Mouse (Mus musculus) myocyte (in vitro differentiated cells): ENCODE measurements at regions not wholly inside any gene's neighbourhood (a gene's known extent, or its start where the extent isn't known, plus 50 kb on each side); places are given as distances from the start of the nearest gene placed in this dataset.
A peak's percentile ranks its signal among the peaks of the same experiment; 100 is the strongest.

Experiments used
- H3K27me3 ChIP-seq: one replicate; pipeline ENCODE4 v1.6.1; 2011; ENCODE audit not compliant: control insufficient read depth, insufficient read depth, insufficient read length
- H3K36me3 ChIP-seq: one replicate; pipeline ENCODE4 v1.6.1; 2011; ENCODE audit not compliant: control insufficient read depth, insufficient read depth
- H3K4me2 ChIP-seq: one replicate; pipeline ENCODE4 v1.6.1; 2011; ENCODE audit warnings: low read depth, control low read depth
- H3K4me3 ChIP-seq: one replicate; pipeline ENCODE4 v1.5.1; 2011; ENCODE audit warnings: mild to moderate bottlenecking, control low read depth, moderate library complexity
- H3K79me2 ChIP-seq: one replicate; pipeline ENCODE4 v1.6.1; 2011; ENCODE audit not compliant: control insufficient read depth, insufficient read depth
- H3ac ChIP-seq: one replicate; pipeline ENCODE4 v1.6.1; 2011; ENCODE audit not compliant: control insufficient read depth, insufficient read length
- CEBPB ChIP-seq: IDR thresholded peaks from 2 replicates; pipeline ENCODE4 v1.6.1; 2011; ENCODE audit warnings: mild to moderate bottlenecking, moderate library complexity; ENCODE audit not compliant: poor library complexity, insufficient read depth, severe bottlenecking
- E2F4 ChIP-seq: IDR thresholded peaks from one replicate; pipeline ENCODE4 v1.6.1; 2011; ENCODE audit warnings: mild to moderate bottlenecking, control low read depth, moderate library complexity; ENCODE audit not compliant: insufficient read depth
- MAX ChIP-seq: IDR thresholded peaks from one replicate; pipeline ENCODE4 v1.6.1; 2011; ENCODE audit warnings: low read depth, mild to moderate bottlenecking, control low read depth
- MYOD1 ChIP-seq, 3 experiments: IDR thresholded peaks; one replicate each; pipeline ENCODE4 v1.6.1; 2011; ENCODE audit warnings: control low read depth in 2 of 3, low read depth in 2 of 3, mild to moderate bottlenecking in 2 of 3, moderate library complexity in 1 of 3; ENCODE audit not compliant: insufficient read length in 2 of 3, control insufficient read depth in 1 of 3
- MYOG ChIP-seq, 3 experiments: IDR thresholded peaks; one replicate each; pipeline ENCODE4 v1.6.1; 2011; ENCODE audit warnings: control low read depth in 2 of 3, low read depth in 2 of 3, mild to moderate bottlenecking in 2 of 3; ENCODE audit not compliant: insufficient read length in 2 of 3, control insufficient read depth in 1 of 3, insufficient read depth in 1 of 3
- POLR2A ChIP-seq: IDR thresholded peaks from one replicate; pipeline ENCODE4 v1.6.1; 2011; ENCODE audit warnings: low read depth, mild to moderate bottlenecking, control low read depth, moderate library complexity; ENCODE audit not compliant: insufficient read length
- POLR2AphosphoS2 ChIP-seq: IDR thresholded peaks from one replicate; pipeline ENCODE4 v1.6.1; 2011; ENCODE audit warnings: low read depth, control low read depth; ENCODE audit not compliant: insufficient read length
- REST ChIP-seq: IDR thresholded peaks from one replicate; pipeline ENCODE4 v1.6.1; 2011; ENCODE audit warnings: mild to moderate bottlenecking, control low read depth, moderate library complexity; ENCODE audit not compliant: insufficient read depth, insufficient read length
- SRF ChIP-seq: IDR thresholded peaks from one replicate; pipeline ENCODE4 v1.6.1; 2011; ENCODE audit warnings: low read depth; ENCODE audit not compliant: control insufficient read depth, insufficient read length
- TCF12 ChIP-seq: IDR thresholded peaks from one replicate; pipeline ENCODE4 v1.6.1; 2011; ENCODE audit warnings: mild to moderate bottlenecking, control low read depth; ENCODE audit not compliant: poor library complexity, insufficient read depth, severe bottlenecking
- TCF3 ChIP-seq: IDR thresholded peaks from one replicate; pipeline ENCODE4 v1.6.1; 2011; ENCODE audit warnings: low read depth, control low read depth; ENCODE audit not compliant: insufficient read length
- USF1 ChIP-seq: IDR thresholded peaks from one replicate; pipeline ENCODE4 v1.6.1; 2011; ENCODE audit warnings: low read depth, mild to moderate bottlenecking, control low read depth, moderate library complexity

DNA sequence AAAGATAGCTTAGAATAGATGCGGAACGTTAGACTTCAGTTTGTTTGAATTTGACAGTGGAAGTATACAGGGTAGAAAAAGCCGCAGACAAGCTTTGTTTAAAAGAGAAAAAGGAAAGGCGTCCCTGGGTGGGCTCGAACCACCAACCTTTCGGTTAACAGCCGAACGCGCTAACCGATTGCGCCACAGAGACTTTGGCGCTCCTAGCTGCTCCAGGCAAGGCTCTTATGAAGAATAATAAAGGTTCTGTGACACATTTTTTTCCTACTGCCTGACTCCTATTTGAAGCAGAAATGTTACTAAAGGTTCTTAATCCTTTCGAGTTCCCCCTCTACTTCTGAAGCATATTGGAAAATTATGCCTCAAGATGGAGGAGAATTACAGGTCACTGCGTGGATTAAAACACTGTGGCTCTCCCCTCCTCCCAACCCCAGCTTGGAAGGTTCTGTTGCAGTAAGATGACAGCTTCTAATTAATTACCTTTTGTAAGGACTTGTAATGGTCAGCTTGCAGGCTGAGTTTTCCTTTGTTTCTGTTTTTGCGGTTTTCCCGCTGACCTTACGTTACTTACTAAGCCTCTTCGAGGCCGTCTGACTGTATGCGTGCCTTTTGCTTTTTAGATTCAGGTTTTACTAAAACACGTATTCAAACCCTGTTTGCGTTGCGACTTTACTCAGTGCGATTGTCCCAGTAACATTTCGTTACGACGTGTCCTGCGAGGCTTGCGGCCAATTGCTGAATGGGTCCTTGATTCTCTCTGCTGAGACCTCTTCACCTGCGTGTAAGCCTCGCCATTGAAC lies 85.1 kb upstream of the Commd3 start:
- Histone ChIP-seq H3ac (no peak overlapping the region), H3K79me2 (no peaks in the 10 kb centered on the region), H3K4me2 (peak overlapping the region; percentile 62), H3K27me3 (no peaks in the 10 kb centered on the region), H3K4me3 (peak overlapping the region; percentile 55), H3K36me3 (no peaks in the 10 kb centered on the region)
- TF ChIP-seq TCF12, result no peak
- peak; percentile 74 for TF ChIP-seq CEBPB
- no peak for TF ChIP-seq MAX
- no peak for TF ChIP-seq REST
- TF ChIP-seq MYOG (IDR thresholded peaks at IDR 0.05; ENCODE audit: control insufficient read depth in 1 of 3, insufficient read depth in 1 of 3, insufficient read length in 2 of 3, low read depth in 2 of 3), result no peak
- no peak for TF ChIP-seq TCF3
- no peak for TF ChIP-seq MYOD1 (IDR thresholded peaks at IDR 0.05; ENCODE audit: control insufficient read depth in 1 of 3, insufficient read length in 2 of 3, low read depth in 2 of 3)
- TF ChIP-seq POLR2A, result no peak
- no peak for TF ChIP-seq POLR2AphosphoS2
- peak; percentile 21 for TF ChIP-seq E2F4

- H3K79me2 ChIP-seq, result no peaks in the 10 kb centered on the region
- no peaks in the 10 kb centered on the region for H3K27me3 ChIP-seq
- no peak for TF ChIP-seq MYOG (IDR thresholded peaks at IDR 0.05; ENCODE audit: control insufficient read depth in 1 of 3, insufficient read depth in 1 of 3, insufficient read length in 2 of 3, low read depth in 2 of 3)
- no peak for TF ChIP-seq E2F4
- no peak for TF ChIP-seq CEBPB
- TF ChIP-seq USF1, result no peak
- no peak for TF ChIP-seq MAX
- TF ChIP-seq POLR2A, result no peak
- TF ChIP-seq REST, result no peak
- TF ChIP-seq TCF12, result no peak
- no peak for TF ChIP-seq MYOD1 (IDR thresholded peaks at IDR 0.05; ENCODE audit: control insufficient read depth in 1 of 3, insufficient read length in 2 of 3, low read depth in 2 of 3)
- no peak for TF ChIP-seq POLR2AphosphoS2
- no peak for TF ChIP-seq SRF
- H3ac ChIP-seq, result no peak overlapping the region
- no peak overlapping the region for H3K4me3 ChIP-seq
- H3K4me2 ChIP-seq, result no peak overlapping the region
- no peaks in the 10 kb centered on the region for H3K36me3 ChIP-seq
These were observed 86.4 kb upstream of the Commd3 start for GRCm38 (mm10) chr2:18585564-18586336.

DNA sequence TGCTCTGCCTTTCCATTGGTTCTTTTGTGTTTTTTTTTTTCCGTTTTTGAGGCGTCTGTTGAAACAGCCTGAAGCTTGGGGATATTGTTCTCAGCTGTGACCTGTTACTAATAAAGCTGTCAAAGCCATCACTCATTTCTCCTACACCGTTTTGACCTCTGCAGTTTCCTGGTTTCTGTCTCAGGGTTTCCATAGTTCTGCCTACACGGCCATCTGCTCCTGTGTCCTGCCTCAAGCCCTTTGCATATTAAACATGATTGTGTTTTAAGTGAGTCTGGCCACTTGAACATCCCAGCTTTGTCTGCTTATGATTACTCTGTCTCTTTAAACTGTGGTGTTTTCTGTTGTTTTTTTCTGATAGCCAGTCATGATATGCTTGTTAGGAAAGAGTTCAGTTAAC lies 114.1 kb upstream of the Commd3 start:
- TF ChIP-seq REST (no peak), MAX (no peak), POLR2A (no peak), TCF12 (no peak), USF1 (no peak), MYOG (IDR thresholded peaks at IDR 0.05; ENCODE audit: control insufficient read depth in 1 of 3, insufficient read depth in 1 of 3, insufficient read length in 2 of 3, low read depth in 2 of 3) (no peak), TCF3 (no peak), SRF (no peak), CEBPB (no peak), POLR2AphosphoS2 (no peak), E2F4 (no peak), MYOD1 (IDR thresholded peaks at IDR 0.05; ENCODE audit: control insufficient read depth in 1 of 3, insufficient read length in 2 of 3, low read depth in 2 of 3) (no peak)

DNA sequence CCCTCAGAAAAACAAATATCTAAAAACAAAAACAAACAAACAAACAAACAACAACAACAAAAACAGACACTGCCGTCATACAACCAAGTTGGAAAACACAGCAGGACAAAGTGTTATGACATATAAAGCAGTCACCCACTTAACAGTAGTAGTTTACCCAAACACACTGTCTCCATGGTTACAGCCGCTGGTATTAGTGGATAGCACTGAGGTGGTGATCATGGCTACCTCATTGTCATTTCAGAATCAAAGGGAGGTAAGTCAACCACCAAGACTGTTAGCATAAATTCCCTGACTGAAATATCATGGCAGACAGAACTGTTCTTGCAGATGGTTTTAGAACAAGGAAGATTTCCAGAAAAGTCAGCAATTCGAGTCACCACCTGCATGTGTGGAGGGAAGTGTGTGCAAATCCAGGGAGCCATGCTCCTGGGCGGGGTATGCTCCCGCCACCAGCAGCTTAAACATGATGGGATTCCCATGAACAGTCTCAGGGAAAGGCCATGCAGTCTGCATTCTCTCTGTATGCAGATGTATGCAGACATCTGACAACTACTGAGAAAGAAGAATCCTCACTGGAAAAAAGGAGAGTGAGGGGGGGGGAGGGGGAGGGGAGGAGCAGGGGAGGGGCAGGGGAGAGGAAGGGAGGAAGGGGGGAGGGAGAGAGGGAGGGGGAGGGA lies 124.1 kb upstream of the Commd3 start:
- Histone ChIP-seq H3K4me3 (no peak overlapping the region), H3K27me3 (no peaks in the 10 kb centered on the region), H3K36me3 (no peaks in the 10 kb centered on the region), H3K79me2 (no peaks in the 10 kb centered on the region), H3K4me2 (no peak overlapping the region), H3ac (no peak overlapping the region)
- no peak for TF ChIP-seq USF1
- no peak for TF ChIP-seq POLR2AphosphoS2
- no peak for TF ChIP-seq REST
- no peak for TF ChIP-seq SRF
- TF ChIP-seq E2F4, result no peak
- no peak for TF ChIP-seq MYOD1 (IDR thresholded peaks at IDR 0.05; ENCODE audit: control insufficient read depth in 1 of 3, insufficient read length in 2 of 3, low read depth in 2 of 3)
- TF ChIP-seq MAX, result no peak
- TF ChIP-seq MYOG (IDR thresholded peaks at IDR 0.05; ENCODE audit: control insufficient read depth in 1 of 3, insufficient read depth in 1 of 3, insufficient read length in 2 of 3, low read depth in 2 of 3), result no peak
- no peak for TF ChIP-seq CEBPB
- TF ChIP-seq POLR2A, result no peak
- no peak for TF ChIP-seq TCF3
- TF ChIP-seq TCF12, result no peak

More for the DNA sequence above, 114.1 kb upstream of the Commd3 start:
- Histone ChIP-seq H3ac (no peak overlapping the region), H3K4me3 (no peak overlapping the region), H3K36me3 (no peaks in the 10 kb centered on the region), H3K79me2 (no peaks in the 10 kb centered on the region), H3K4me2 (no peak overlapping the region), H3K27me3 (peaks cover 7% of the 10 kb centered on the region)
